Mouse (Mus musculus) bone marrow, adult 2 months (tissue): ENCODE data around the gene Zbtb37. TPM values are rescaled to one million over a fixed set of nuclear protein-coding genes. Genes with fewer than 3 reads are reported as not detected.

Experiments used
- H3K27ac ChIP-seq: fragments of 200-500 bp; 2 replicates; pipeline ENCODE4 v1.5.1; 2012; ENCODE audit warnings: low read depth, mild to moderate bottlenecking, control low read depth, inconsistent platforms, low read length; ENCODE audit not compliant: control insufficient read depth, poor library complexity, insufficient read depth
- H3K4me1 ChIP-seq: fragments of 200-500 bp; 2 replicates; pipeline ENCODE4 v1.6.1; 2011; ENCODE audit warnings: low read length; ENCODE audit not compliant: control insufficient read depth, insufficient read depth
- H3K4me3 ChIP-seq: fragments of 200-500 bp; replicated peaks from 2 replicates; pipeline ENCODE3; 2011; ENCODE audit warnings: mild to moderate bottlenecking, low read depth, low read length, control low read depth; ENCODE audit not compliant: control insufficient read depth
- CTCF ChIP-seq: fragments of 200-500 bp; IDR thresholded peaks from 2 replicates; pipeline ENCODE4 v1.5.1; 2011; ENCODE audit warnings: low read length, control low read depth; ENCODE audit not compliant: control insufficient read depth, insufficient read depth
- POLR2A ChIP-seq: fragments of 200-500 bp; IDR thresholded peaks from 2 replicates; pipeline ENCODE4 v1.6.1; 2011; ENCODE audit warnings: low read depth, mild to moderate bottlenecking, control low read depth, low read length, borderline replicate concordance; ENCODE audit not compliant: control insufficient read depth
- WGBS: fragments of 180-500 bp; shearing (Covaris S2); methylation state at CpG from one replicate; pipeline ENCODE4 v1.1.7; 2018; 5-methylcytosine and 5-hydroxymethylcytosine counted together
- polyA plus RNA-seq: library from polyadenylated mRNA; stranded (reverse); fragments of >200 nt; gene quantifications from 2 replicates; pipeline ENCODE4 v1.2.4, GENCODE M21; 2011; ENCODE audit warnings: low replicate concordance; ENCODE audit not compliant: missing spikeins, insufficient read depth, insufficient read length

Zbtb37 gene
- polyA plus RNA-seq, 1 experiment, result 3.6 TPM

GRCm38 (mm10) chr1:160980021-160980420 lies 54.6 kb downstream of the Zbtb37 start:
- no peak overlapping the region for H3K27ac ChIP-seq
- TF ChIP-seq POLR2A (no peak), CTCF (no peak)
- no peak overlapping the region for H3K4me3 ChIP-seq
- WGBS, result 54% methylated on average over 5 of the region's 5 CpGs
- no peaks in the 10 kb centered on the region for H3K4me1 ChIP-seq

- WGBS, result 66% methylated on average over 4 of the region's 4 CpGs
- no peaks in the 10 kb centered on the region for H3K4me1 ChIP-seq
- no peak for TF ChIP-seq POLR2A
- no peak for TF ChIP-seq CTCF
- no peak within 1 kb of the TSS for H3K4me3 ChIP-seq
- no peak within 1 kb of the TSS for H3K27ac ChIP-seq
These were observed 56.4 kb downstream of the Zbtb37 start, which contains the start of gene Serpinc1 for GRCm38 (mm10) chr1:160978071-160978735. Gene Serpinc1, plus strand, starts transcription at chr1:160978585.

GRCm38 (mm10) chr1:160968643-160969042 lies 66.0 kb downstream of the Zbtb37 start:
- WGBS, result 85% methylated on average over 5 of the region's 5 CpGs
- no peak for TF ChIP-seq CTCF
- TF ChIP-seq POLR2A, result no peak
- Histone ChIP-seq H3K27ac (no peak overlapping the region), H3K4me1 (no peaks in the 10 kb centered on the region), H3K4me3 (no peak overlapping the region)

GRCm38 (mm10) chr1:160967268-160967667 lies 67.4 kb downstream of the Zbtb37 start:
- no peak for TF ChIP-seq CTCF
- no peak for TF ChIP-seq POLR2A
- H3K4me1 ChIP-seq, result no peaks in the 10 kb centered on the region
- 86% methylated on average over 1 of the region's 1 CpGs for WGBS
- H3K4me3 ChIP-seq, result no peak overlapping the region
- H3K27ac ChIP-seq, result no peak overlapping the region

GRCm38 (mm10) chr1:160963199-160963598 lies 71.5 kb downstream of the Zbtb37 start:
- WGBS, result 73% methylated on average over 7 of the region's 7 CpGs
- H3K4me3 ChIP-seq, result no peak overlapping the region
- H3K27ac ChIP-seq, result no peak overlapping the region
- H3K4me1 ChIP-seq, result no peaks in the 10 kb centered on the region
- TF ChIP-seq CTCF (no peak), POLR2A (no peak)

Other genes starting within 250 kb of the Zbtb37 start
- gene Rabgap1l, start 241.6 kb downstream of the Zbtb37 start, polyA plus RNA-seq, result 60.3 and 73.4 TPM in 2 replicates
- 8.8 and 9.1 TPM in 2 replicates for gene Rc3h1, start 128.4 kb downstream of the Zbtb37 start, polyA plus RNA-seq
- gene Serpinc1, start 56.3 kb downstream of the Zbtb37 start, polyA plus RNA-seq, result 2.6 and 14.1 TPM in 2 replicates
- gene Dars2, start 35.8 kb upstream of the Zbtb37 start, polyA plus RNA-seq, result 4.7 and 15.1 TPM in 2 replicates
- 24.1 and 34.7 TPM in 2 replicates for gene Cenpl, start 35.9 kb upstream of the Zbtb37 start, polyA plus RNA-seq
- gene Klhl20, start 96.7 kb upstream of the Zbtb37 start, polyA plus RNA-seq, result 5.8 and 8.9 TPM in 2 replicates
- 1.5 TPM in 1 of 2 replicates, not detected in the other for gene Ankrd45, start 107.8 kb upstream of the Zbtb37 start, polyA plus RNA-seq
- 1.0 and 4.3 TPM in 2 replicates for gene Tex50, start 124.5 kb upstream of the Zbtb37 start, polyA plus RNA-seq
- gene Prdx6, start 216.4 kb upstream of the Zbtb37 start, polyA plus RNA-seq, result 80.0 and 110 TPM in 2 replicates